Mouse (Mus musculus) heart, embryonic 10.5 days (tissue): ENCODE results near the gene Rpgr. TPM values are rescaled to one million over a fixed set of nuclear protein-coding genes. Genes with fewer than 3 reads are reported as not detected.

ENCODE experiments used
- DNase-seq: peaks from one replicate; pipeline ENCODE4 v3.0.0-alpha.2; 2017; ENCODE audit warnings: low spot score
- H3K27ac ChIP-seq: fragments of 300-500 bp; sonication (generic); 2 replicates; pipeline ENCODE4 v1.5.1; 2016; ENCODE audit warnings: mild to moderate bottlenecking
- H3K27me3 ChIP-seq: fragments of 300-500 bp; sonication (generic); 2 replicates; pipeline ENCODE4 v1.6.1; 2016; ENCODE audit warnings: mild to moderate bottlenecking; ENCODE audit not compliant: poor library complexity, insufficient read depth, severe bottlenecking
- H3K36me3 ChIP-seq: fragments of 300-500 bp; sonication (generic); 2 replicates; pipeline ENCODE4 v1.6.1; 2016; ENCODE audit warnings: mild to moderate bottlenecking, moderate library complexity
- H3K4me1 ChIP-seq: fragments of 300-500 bp; sonication (generic); 2 replicates; pipeline ENCODE4 v1.6.1; 2016; ENCODE audit warnings: mild to moderate bottlenecking
- H3K4me3 ChIP-seq: fragments of 300-500 bp; sonication (generic); 2 replicates; pipeline ENCODE4 v1.5.1; 2016; ENCODE audit warnings: mild to moderate bottlenecking, moderate library complexity
- H3K9me3 ChIP-seq: fragments of 300-500 bp; sonication (generic); 2 replicates; pipeline ENCODE4 v1.6.1; 2016; ENCODE audit warnings: mild to moderate bottlenecking, moderate library complexity
- WGBS: fragments of 180-500 bp; shearing (Covaris S2); methylation state at CpG from one replicate; pipeline ENCODE4 v1.1.7; 2016; 5-methylcytosine and 5-hydroxymethylcytosine counted together
- polyA plus RNA-seq: library from polyadenylated mRNA; unstranded; fragments of >200 nt; fragmentation: Nextera tagmentation; extraction: Ambion mirVana; gene quantifications from 2 replicates; pipeline ENCODE4 v1.2.1, GENCODE M21; 2016

Gene Rpgr
- polyA plus RNA-seq, 1 experiment from 2014 or later: 14.3 TPM

- no peak for DNase-seq
- no peaks in the 10 kb centered on the region for H3K9me3 ChIP-seq
- peak within 1 kb of the TSS; percentile 55 for H3K4me3 ChIP-seq
- peak within 1 kb of the TSS; percentile 29; the same call in 1 of the 2 replicates for H3K27ac ChIP-seq
- WGBS: 20% methylated on average over 19 of the region's 19 CpGs
- peaks cover 7% of the 10 kb centered on the region; the same call in 1 of the 2 replicates for H3K27me3 ChIP-seq
- no peaks in the 10 kb centered on the region for H3K36me3 ChIP-seq
- H3K4me1 ChIP-seq: no peaks in the 10 kb centered on the region
These were observed 99.5 kb downstream of the Rpgr start, which contains the start of gene Srpx for GRCm38 (mm10) chrX:10117065-10117719. Gene Srpx, minus strand, starts transcription at chrX:10117709.

DNA sequence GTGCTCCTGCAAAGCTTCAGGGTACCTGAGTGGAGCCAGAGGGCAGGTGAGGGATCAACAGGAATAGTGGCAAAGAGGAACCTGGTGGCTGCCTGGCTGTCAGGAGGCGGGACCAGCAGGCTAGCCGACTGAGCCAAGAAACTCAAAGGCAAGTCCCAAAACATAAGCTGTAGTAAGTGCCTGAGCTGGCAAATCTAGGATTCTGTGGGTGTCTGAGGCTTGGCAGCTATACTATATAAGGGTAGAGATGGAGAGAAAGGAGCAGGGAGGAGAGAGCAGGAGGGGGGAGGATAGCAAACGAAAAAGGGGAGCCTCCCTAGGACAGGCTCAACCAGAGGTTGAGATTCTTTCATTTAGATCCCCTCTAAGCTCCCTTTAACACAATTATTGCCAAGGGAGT lies 100.9 kb downstream of the Rpgr start:
- Histone ChIP-seq H3K4me3 (no peak overlapping the region), H3K27ac (no peak overlapping the region), H3K36me3 (no peaks in the 10 kb centered on the region), H3K4me1 (no peaks in the 10 kb centered on the region), H3K27me3 (peaks cover 7% of the 10 kb centered on the region; the same call in 1 of the 2 replicates), H3K9me3 (no peaks in the 10 kb centered on the region)
- WGBS: 51% methylated on average over 3 of the region's 3 CpGs
- no peak for DNase-seq

DNA sequence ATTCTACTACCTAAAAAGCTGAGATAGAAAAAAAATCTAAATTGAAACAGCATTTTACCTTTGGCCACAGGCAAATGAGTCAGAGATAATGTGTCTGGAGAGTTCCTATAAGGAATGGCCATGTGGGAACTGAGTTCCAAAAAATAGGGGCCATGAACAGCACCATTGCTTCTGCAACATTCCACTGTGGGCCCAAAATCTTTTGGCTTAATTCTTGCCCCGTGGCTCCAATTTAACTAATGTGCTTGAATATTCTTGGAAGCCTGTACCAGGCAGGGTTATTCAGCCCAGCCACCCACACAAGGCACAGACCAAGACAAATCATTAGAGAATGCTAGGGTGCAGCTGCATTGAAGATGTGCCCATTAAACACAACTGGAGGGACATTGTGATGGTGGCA lies 106.0 kb downstream of the Rpgr start:
- Histone ChIP-seq H3K36me3 (no peaks in the 10 kb centered on the region), H3K9me3 (no peaks in the 10 kb centered on the region), H3K27me3 (0 out of 2 replicates have a peak, but pooled peaks cover 1% of the 10 kb centered on the region), H3K4me3 (no peak overlapping the region), H3K4me1 (no peaks in the 10 kb centered on the region), H3K27ac (no peak overlapping the region)
- DNase-seq: no peak
- 58% methylated on average over 1 of the region's 1 CpGs for WGBS

DNA sequence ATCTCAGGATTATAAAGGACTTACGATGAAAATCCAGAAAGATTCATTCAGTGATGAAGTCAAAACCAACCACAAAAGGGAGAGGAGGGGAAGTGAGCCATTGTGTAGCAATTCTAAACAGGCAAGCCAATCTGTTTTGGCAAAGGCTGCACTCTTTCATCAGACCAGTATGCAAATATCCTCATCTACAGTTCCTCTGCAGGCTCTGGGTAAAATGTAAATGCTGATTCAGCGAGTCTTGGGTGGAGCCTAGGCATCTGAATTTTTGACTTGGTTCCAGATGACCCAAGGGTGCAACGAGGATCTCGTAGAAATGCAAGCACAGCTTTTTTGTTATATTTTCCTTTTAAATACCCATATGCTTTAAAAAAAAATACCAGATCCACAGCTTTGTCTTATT lies 108.2 kb downstream of the Rpgr start:
- Histone ChIP-seq H3K4me1 (no peaks in the 10 kb centered on the region), H3K4me3 (no peak overlapping the region), H3K9me3 (no peaks in the 10 kb centered on the region), H3K27ac (no peak overlapping the region), H3K27me3 (no peaks in the 10 kb centered on the region), H3K36me3 (no peaks in the 10 kb centered on the region)
- WGBS: 72% methylated on average over 4 of the region's 4 CpGs
- DNase-seq: no peak

DNA sequence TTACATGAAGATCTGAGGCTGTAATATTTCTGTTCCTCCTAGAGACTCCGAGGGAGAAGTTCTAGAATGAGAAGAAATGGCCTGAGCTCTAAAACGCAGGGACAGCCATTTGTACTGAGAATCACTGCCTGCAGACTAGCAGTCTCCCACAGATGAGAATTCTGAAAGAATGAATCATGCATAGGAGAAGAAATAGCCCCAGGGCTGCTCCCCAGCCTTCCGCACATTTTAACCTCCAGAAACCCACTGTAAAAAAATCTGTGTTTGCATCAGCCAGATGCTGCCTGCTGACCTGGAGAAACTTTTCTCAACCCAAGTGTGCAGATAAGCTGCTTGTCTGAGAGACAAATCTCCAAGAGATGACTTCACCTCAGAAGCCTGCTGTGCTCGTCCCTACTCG lies 111.2 kb downstream of the Rpgr start:
- Histone ChIP-seq H3K4me3 (no peak overlapping the region), H3K36me3 (no peaks in the 10 kb centered on the region), H3K27me3 (no peaks in the 10 kb centered on the region), H3K9me3 (no peaks in the 10 kb centered on the region), H3K27ac (no peak overlapping the region), H3K4me1 (no peaks in the 10 kb centered on the region)
- no peak for DNase-seq
- 61% methylated on average over 5 of the region's 5 CpGs for WGBS

DNA sequence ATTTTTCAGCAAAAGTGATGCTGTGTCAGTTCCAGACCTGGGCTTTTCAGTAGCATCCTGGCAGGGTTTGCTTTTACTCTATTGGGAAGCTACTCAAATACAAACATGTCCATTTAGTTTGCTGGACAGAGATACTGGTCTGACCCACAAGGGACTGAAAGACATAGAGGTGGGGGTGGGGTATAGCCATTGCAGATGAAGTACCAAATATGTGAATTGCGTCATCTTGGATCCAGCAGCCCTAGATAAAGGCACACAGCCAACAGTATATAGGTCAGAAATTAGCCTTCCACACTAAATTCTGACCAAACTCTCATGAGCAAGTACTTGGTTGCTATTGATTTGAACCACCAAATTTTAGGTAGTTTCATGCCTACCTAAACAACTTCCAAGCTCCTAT lies 114.0 kb downstream of the Rpgr start:
- H3K4me3 ChIP-seq: no peak overlapping the region
- H3K9me3 ChIP-seq: no peaks in the 10 kb centered on the region
- no peaks in the 10 kb centered on the region for H3K4me1 ChIP-seq
- no peak overlapping the region for H3K27ac ChIP-seq
- 78% methylated on average over 1 of the region's 1 CpGs for WGBS
- H3K36me3 ChIP-seq: no peaks in the 10 kb centered on the region
- no peak for DNase-seq
- no peaks in the 10 kb centered on the region for H3K27me3 ChIP-seq

DNA sequence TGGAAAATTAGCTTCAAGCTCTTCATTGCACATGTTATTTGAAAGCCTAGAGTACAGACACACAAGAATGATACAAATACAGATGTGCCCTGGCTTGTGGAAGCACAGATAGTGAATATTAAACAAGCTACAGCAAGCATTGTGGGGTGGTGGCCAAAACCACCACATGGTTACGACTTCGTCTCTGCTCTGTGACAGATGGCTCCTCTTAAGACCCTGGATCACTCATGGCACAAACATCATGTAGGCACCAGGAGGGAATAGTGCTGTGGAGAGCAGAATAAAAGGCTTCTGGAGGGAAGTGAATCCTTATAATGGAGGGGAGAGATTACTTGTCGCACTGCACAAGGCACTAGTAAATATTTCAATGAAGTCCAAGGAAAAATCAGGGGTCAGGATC lies 120.9 kb downstream of the Rpgr start:
- no peak for DNase-seq
- no peak overlapping the region for H3K27ac ChIP-seq
- no peaks in the 10 kb centered on the region for H3K9me3 ChIP-seq
- H3K4me1 ChIP-seq: no peaks in the 10 kb centered on the region
- no peaks in the 10 kb centered on the region for H3K36me3 ChIP-seq
- WGBS: 89% methylated on average over 3 of the region's 3 CpGs
- no peak overlapping the region for H3K4me3 ChIP-seq
- H3K27me3 ChIP-seq: no peaks in the 10 kb centered on the region

- no peak overlapping the region for H3K4me3 ChIP-seq
- no peaks in the 10 kb centered on the region for H3K9me3 ChIP-seq
- H3K27ac ChIP-seq: no peak overlapping the region
- DNase-seq: no peak
- H3K4me1 ChIP-seq: no peaks in the 10 kb centered on the region
- H3K27me3 ChIP-seq: no peaks in the 10 kb centered on the region
- H3K36me3 ChIP-seq: no peaks in the 10 kb centered on the region
- WGBS: 70% methylated on average over 3 of the region's 3 CpGs
These were observed 136.3 kb downstream of the Rpgr start for GRCm38 (mm10) chrX:10080385-10080784.

DNA sequence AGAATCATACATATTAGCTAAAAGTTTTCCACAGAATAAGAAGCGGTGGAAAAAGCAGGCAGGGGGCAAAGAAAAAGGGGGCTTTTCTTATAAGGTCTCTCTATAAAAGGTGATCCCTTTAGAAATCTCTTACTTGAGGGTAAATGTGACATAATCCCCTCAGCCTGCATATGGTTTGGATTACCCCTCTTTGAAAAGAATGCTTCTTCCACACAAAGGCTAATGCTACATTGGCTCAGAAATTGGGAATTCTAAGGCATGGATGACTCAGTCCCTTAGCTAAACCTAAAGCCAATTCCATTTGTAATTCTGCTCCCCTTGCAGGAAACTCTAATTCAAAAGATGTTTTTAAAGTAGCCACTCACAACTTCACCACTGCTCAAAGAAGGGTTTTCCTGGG lies 136.7 kb downstream of the Rpgr start:
- H3K27ac ChIP-seq: no peak overlapping the region
- WGBS: 68% methylated on average over 1 of the region's 1 CpGs

DNA sequence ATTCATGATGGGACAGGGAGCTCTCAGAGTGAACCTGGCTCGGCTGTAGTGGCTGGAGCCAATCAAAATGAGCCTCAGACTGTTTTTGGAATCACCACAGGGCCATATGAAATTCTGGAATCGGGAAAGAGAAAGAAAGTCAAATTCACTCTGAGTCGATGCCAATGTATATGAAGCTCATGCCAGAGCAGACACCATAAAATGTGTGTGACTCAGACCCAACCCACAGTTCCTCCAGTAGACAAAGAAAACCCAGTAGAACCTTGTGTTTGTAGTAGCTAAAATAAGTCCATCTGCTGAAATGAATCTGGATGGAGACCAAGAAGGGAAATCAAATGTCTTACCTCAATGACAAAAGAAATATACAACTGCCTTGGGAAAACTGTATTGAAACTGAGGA lies 142.8 kb downstream of the Rpgr start:
- Histone ChIP-seq H3K27me3 (no peaks in the 10 kb centered on the region), H3K4me1 (no peaks in the 10 kb centered on the region), H3K9me3 (no peaks in the 10 kb centered on the region), H3K4me3 (no peak overlapping the region), H3K27ac (no peak overlapping the region), H3K36me3 (no peaks in the 10 kb centered on the region)
- no peak for DNase-seq
- WGBS: 80% methylated on average over 3 of the region's 3 CpGs

More for the DNA sequence above, 136.7 kb downstream of the Rpgr start:
- Histone ChIP-seq H3K27me3 (no peaks in the 10 kb centered on the region), H3K9me3 (no peaks in the 10 kb centered on the region), H3K4me3 (no peak overlapping the region), H3K4me1 (no peaks in the 10 kb centered on the region), H3K36me3 (no peaks in the 10 kb centered on the region)
- no peak for DNase-seq

DNA sequence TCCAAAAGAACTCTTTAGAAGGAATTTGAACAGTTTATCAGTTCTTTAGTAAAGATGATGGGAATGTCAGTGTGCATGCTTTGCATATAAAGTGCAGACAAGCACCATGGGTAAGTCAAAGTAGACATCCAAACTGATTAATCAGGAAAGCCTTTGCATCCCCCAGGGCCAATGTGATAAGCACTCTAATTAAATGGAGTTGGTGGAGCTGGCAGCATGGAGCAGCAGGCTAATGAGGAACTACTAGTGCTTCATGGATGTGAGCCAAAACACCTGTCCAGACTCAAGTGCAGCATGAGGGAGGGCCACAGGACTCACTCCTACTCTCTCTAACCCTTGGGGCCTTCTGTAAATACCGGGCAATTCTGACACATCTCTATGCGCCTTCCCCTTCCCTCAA lies 145.2 kb downstream of the Rpgr start:
- Histone ChIP-seq H3K27ac (no peak overlapping the region), H3K4me3 (no peak overlapping the region), H3K9me3 (no peaks in the 10 kb centered on the region), H3K27me3 (no peaks in the 10 kb centered on the region), H3K36me3 (no peaks in the 10 kb centered on the region), H3K4me1 (no peaks in the 10 kb centered on the region)
- WGBS: 72% methylated on average over 2 of the region's 2 CpGs
- no peak for DNase-seq

DNA sequence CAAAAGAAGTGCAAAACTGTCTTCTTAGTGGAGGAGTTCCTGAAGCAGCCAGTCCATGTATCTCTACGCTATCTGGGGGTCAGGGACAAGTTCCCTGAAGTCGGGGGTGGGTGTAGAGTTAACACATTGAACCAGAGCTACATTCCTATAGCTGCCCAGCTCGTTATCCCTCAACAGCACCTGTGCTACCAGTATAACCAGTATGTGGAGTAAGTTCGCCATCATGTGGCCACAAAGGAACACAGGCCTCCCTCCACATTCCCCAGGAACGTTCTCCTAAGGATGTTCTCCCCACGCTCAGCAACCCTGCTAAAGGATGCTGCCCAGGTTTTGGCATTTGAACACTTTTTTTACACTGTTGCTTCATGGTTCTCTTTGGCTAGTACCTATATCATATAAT lies 146.0 kb downstream of the Rpgr start:
- Histone ChIP-seq H3K9me3 (no peaks in the 10 kb centered on the region), H3K27ac (no peak overlapping the region), H3K27me3 (no peaks in the 10 kb centered on the region), H3K4me3 (no peak overlapping the region), H3K4me1 (no peaks in the 10 kb centered on the region), H3K36me3 (no peaks in the 10 kb centered on the region)
- WGBS: 13% methylated on average over 6 of the region's 6 CpGs
- no peak for DNase-seq

DNA sequence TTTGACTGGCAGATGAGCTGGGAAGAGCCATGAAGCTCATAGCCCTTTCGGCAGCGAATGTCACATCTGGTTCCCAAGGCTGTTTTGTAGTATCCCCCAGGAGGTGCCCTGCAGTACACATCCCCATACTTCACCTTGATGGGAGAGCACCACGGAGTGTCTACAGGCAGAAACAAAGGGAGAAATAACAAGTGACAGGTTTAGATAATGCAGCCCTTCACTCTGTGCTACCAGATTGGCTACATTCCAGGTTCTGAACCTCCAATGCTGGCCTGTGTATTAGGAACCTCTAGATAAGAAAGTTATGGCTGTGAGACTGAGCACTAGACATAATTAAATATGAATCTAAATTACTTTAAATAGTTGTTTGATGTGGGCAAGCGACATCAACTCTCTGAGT lies 147.3 kb downstream of the Rpgr start:
- no peak overlapping the region for H3K4me3 ChIP-seq
- H3K9me3 ChIP-seq: no peaks in the 10 kb centered on the region
- no peak for DNase-seq
- no peaks in the 10 kb centered on the region for H3K27me3 ChIP-seq
- 69% methylated on average over 4 of the region's 4 CpGs for WGBS
- no peak overlapping the region for H3K27ac ChIP-seq
- no peaks in the 10 kb centered on the region for H3K4me1 ChIP-seq
- H3K36me3 ChIP-seq: no peaks in the 10 kb centered on the region

GRCm38 (mm10) chrX:10063781-10064180 lies 152.9 kb downstream of the Rpgr start:
- no peak overlapping the region for H3K27ac ChIP-seq
- H3K27me3 ChIP-seq: no peaks in the 10 kb centered on the region
- no peaks in the 10 kb centered on the region for H3K36me3 ChIP-seq
- H3K4me1 ChIP-seq: no peaks in the 10 kb centered on the region
- DNase-seq: no peak
- no peaks in the 10 kb centered on the region for H3K9me3 ChIP-seq
- WGBS: 56% methylated on average over 1 of the region's 1 CpGs
- no peak overlapping the region for H3K4me3 ChIP-seq
